In the genomic region with DNA sequence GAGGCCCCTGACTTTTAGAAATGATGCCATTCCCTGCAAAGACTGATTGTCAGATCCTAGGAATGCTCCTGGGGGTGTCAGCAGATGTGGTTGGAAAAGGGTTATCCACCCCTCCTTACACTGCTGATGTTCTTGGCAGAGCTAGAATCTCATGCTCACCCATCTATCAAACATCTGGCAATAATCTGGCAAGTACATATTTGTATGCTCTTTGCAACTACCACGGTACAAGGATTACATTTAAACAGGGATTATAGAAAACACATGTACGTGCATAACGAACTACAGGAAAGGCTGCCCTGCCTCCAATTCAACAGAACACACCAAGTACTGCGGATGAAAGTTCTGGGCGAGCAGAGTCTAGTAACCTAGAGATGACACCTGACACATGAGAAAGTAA, we compare ENCODE assay signal across 21 mouse cellular contexts.
A peak's percentile ranks its signal among the peaks of the same experiment; 100 is the strongest.
DNase-seq lines count a peak whose midpoint lies in the region; ATAC-seq and TF ChIP-seq lines count a peak whose summit lies in the region.
"Had no signal": no experiment of that assay in that cellular context is flagged by ENCODE, and none has a peak within 500 bp of the region (broad histone marks: within the 10 kb centered on the region; RNA-seq: fewer than 3 reads in every experiment).

No protein-coding gene starts in this region.

- no peak for ATAC-seq in embryonic facial prominence, embryonic 11.5 days (replicated peaks; ENCODE audit: insufficient number of reproducible peaks, low FRiP score, low TSS enrichment, low read depth)
- ATAC-seq in embryonic facial prominence, embryonic 13.5 days (ENCODE audit: insufficient number of reproducible peaks, insufficient read depth, low FRiP score, low TSS enrichment, low read depth), result no peak
- ATAC-seq in limb, embryonic 14.5 days (ENCODE audit: low FRiP score, low read depth), result 0 out of 2 replicates have a peak, but pooled peaks have one; percentile 30
- ATAC-seq: activated CD4-positive, CD25-positive, alpha-beta regulatory T cell, adult 4 months; forebrain, embryonic 16.5 days; intestine, embryonic 16.5 days; Patski had no signal

- no peaks in the 10 kb centered on the region for H3K9me3 ChIP-seq in embryonic facial prominence, embryonic 11.5 days (replicated peaks; ENCODE audit: control insufficient read depth, low read length)
- H3K9me3 ChIP-seq in embryonic facial prominence, embryonic 10.5 days, result no peaks in the 10 kb centered on the region
- H3K9me3 ChIP-seq in embryonic facial prominence, embryonic 13.5 days, result no peaks in the 10 kb centered on the region
- H3K9me3 ChIP-seq in limb, embryonic 14.5 days (ENCODE audit: control insufficient read depth, low read length), result no peaks in the 10 kb centered on the region
- H3K9me3 ChIP-seq: forebrain, embryonic 12.5 days; heart, embryonic 13.5 days; hindbrain, embryonic 15.5 days had no signal

- no peak overlapping the region for H3K9ac ChIP-seq in embryonic facial prominence, embryonic 11.5 days (replicated peaks; ENCODE audit: low read length)
- H3K9ac ChIP-seq in embryonic facial prominence, embryonic 13.5 days, result no peak overlapping the region
- no peak overlapping the region for H3K9ac ChIP-seq in limb, embryonic 14.5 days (ENCODE audit: low read depth, low read length, severe bottlenecking)
- H3K9ac ChIP-seq: forebrain, embryonic 12.5 days; heart, embryonic 13.5 days; hindbrain, embryonic 15.5 days had no signal

- H3K4me3 ChIP-seq in embryonic facial prominence, embryonic 11.5 days (ENCODE audit: low read depth, low read length), result no peak overlapping the region
- H3K4me3 ChIP-seq in embryonic facial prominence, embryonic 10.5 days, result no peak overlapping the region
- no peak overlapping the region for H3K4me3 ChIP-seq in embryonic facial prominence, embryonic 13.5 days
- no peak overlapping the region for H3K4me3 ChIP-seq in limb, embryonic 14.5 days (replicated peaks; ENCODE audit: low read length)
- H3K4me3 ChIP-seq: forebrain, embryonic 12.5 days; heart, embryonic 13.5 days; hindbrain, embryonic 15.5 days had no signal

- H3K36me3 ChIP-seq in embryonic facial prominence, embryonic 11.5 days (replicated peaks; ENCODE audit: control insufficient read depth, insufficient read depth, low read depth, low read length), result no peaks in the 10 kb centered on the region
- no peaks in the 10 kb centered on the region for H3K36me3 ChIP-seq in embryonic facial prominence, embryonic 10.5 days (replicated peaks)
- no peaks in the 10 kb centered on the region for H3K36me3 ChIP-seq in embryonic facial prominence, embryonic 13.5 days
- H3K36me3 ChIP-seq in limb, embryonic 14.5 days (ENCODE audit: control insufficient read depth, insufficient read depth, low read length), result no peaks in the 10 kb centered on the region
- H3K36me3 ChIP-seq: forebrain, embryonic 12.5 days; heart, embryonic 13.5 days; hindbrain, embryonic 15.5 days had no signal

- no peak for TF ChIP-seq POLR2A in limb, embryonic 14.5 days (IDR thresholded peaks at IDR 0.05; ENCODE audit: borderline replicate concordance, extremely low read depth, insufficient read depth, insufficient read length)

- WGBS in embryonic facial prominence, embryonic 11.5 days, result 53% methylated on average over 5 of the region's 5 CpGs
- WGBS in embryonic facial prominence, embryonic 10.5 days, result 63% methylated on average over 5 of the region's 5 CpGs
- WGBS in embryonic facial prominence, embryonic 13.5 days, result 21% methylated on average over 5 of the region's 5 CpGs
- WGBS in limb, embryonic 14.5 days, result 25% methylated on average over 5 of the region's 5 CpGs

- no peaks in the 10 kb centered on the region for H3K27me3 ChIP-seq in embryonic facial prominence, embryonic 11.5 days (ENCODE audit: control insufficient read depth, insufficient read depth, low read length)
- H3K27me3 ChIP-seq in embryonic facial prominence, embryonic 10.5 days (replicated peaks; ENCODE audit: low read depth, poor library complexity, severe bottlenecking), result no peaks in the 10 kb centered on the region; the same call in 1 of the 2 replicates
- H3K27me3 ChIP-seq in embryonic facial prominence, embryonic 13.5 days, result no peaks in the 10 kb centered on the region
- H3K27me3 ChIP-seq in limb, embryonic 14.5 days (ENCODE audit: control insufficient read depth, insufficient read depth, low read length), result no peaks in the 10 kb centered on the region
- H3K27me3 ChIP-seq: forebrain, embryonic 12.5 days; heart, embryonic 13.5 days; hindbrain, embryonic 15.5 days; Patski had no signal

- H3K27ac ChIP-seq in embryonic facial prominence, embryonic 11.5 days (replicated peaks; ENCODE audit: low read depth, low read length), result no peak overlapping the region
- no peak overlapping the region for H3K27ac ChIP-seq in embryonic facial prominence, embryonic 10.5 days (replicated peaks)
- 0 out of 2 replicates have a peak overlapping the region, but pooled peaks have one; percentile 4 for H3K27ac ChIP-seq in embryonic facial prominence, embryonic 13.5 days
- H3K27ac ChIP-seq in limb, embryonic 14.5 days (replicated peaks; ENCODE audit: low read depth, low read length), result no peak overlapping the region
- H3K27ac ChIP-seq: forebrain, embryonic 12.5 days; heart, embryonic 13.5 days; hindbrain, embryonic 15.5 days had no signal

- DNase-seq in embryonic facial prominence, embryonic 11.5 days (ENCODE audit: low spot score), result peak; percentile 71
- DNase-seq in embryonic facial prominence, embryonic 10.5 days (ENCODE audit: low spot score), result no peak
- DNase-seq in 3T3-L1 (ENCODE audit: low read depth, low spot score), result peak; percentile 70
- DNase-seq in limb, embryonic 14.5 days (ENCODE audit: low spot score), result peak; percentile 51
- DNase-seq in layer of hippocampus, adult 18-20 months (ENCODE audit: low spot score in 2 of 2), result no peak
- no peak for DNase-seq in retina, postnatal 1 day
- DNase-seq: adrenal gland, adult 2 months; adrenal gland, postnatal 25 days; cerebellum, adult 18-20 months; cerebellum, adult 9-11 months; cerebellum, postnatal 36 days; gastrocnemius, postnatal 14 days; heart, postnatal 36 days had no signal

- no peak overlapping the region for H3K4me2 ChIP-seq in embryonic facial prominence, embryonic 11.5 days (ENCODE audit: low read depth, low read length)
- H3K4me2 ChIP-seq in embryonic facial prominence, embryonic 13.5 days, result no peak overlapping the region
- no peak overlapping the region for H3K4me2 ChIP-seq in limb, embryonic 14.5 days (replicated peaks; ENCODE audit: low read depth, low read length, severe bottlenecking)
- H3K4me2 ChIP-seq: forebrain, embryonic 12.5 days; heart, embryonic 13.5 days; hindbrain, embryonic 15.5 days had no signal

- H3K4me1 ChIP-seq in embryonic facial prominence, embryonic 11.5 days (ENCODE audit: control insufficient read depth, insufficient read depth, low read length), result no peaks in the 10 kb centered on the region
- H3K4me1 ChIP-seq in embryonic facial prominence, embryonic 10.5 days, result peaks cover 9% of the 10 kb centered on the region; the same call in 1 of the 2 replicates
- H3K4me1 ChIP-seq in embryonic facial prominence, embryonic 13.5 days, result peaks cover 11% of the 10 kb centered on the region
- H3K4me1 ChIP-seq in limb, embryonic 14.5 days (ENCODE audit: control insufficient read depth, insufficient read depth, low read length), result no peaks in the 10 kb centered on the region
- H3K4me1 ChIP-seq: heart, embryonic 13.5 days; hindbrain, embryonic 15.5 days had no signal

Comparison
In these comparisons a context has a peak if more than half of its experiments do, and no peak if none do; other contexts are left out.
1. DNase-seq: peak in embryonic facial prominence, embryonic 11.5 days (single experiment), 3T3-L1 (single experiment) and limb, embryonic 14.5 days (single experiment); none in embryonic facial prominence, embryonic 10.5 days (single experiment), layer of hippocampus, adult 18-20 months (0 of 2) and retina, postnatal 1 day (single experiment).